Mouse (Mus musculus) adrenal gland, postnatal 4 days (tissue): ENCODE measurements around the gene Frmd5. TPM values are rescaled to one million over a fixed set of nuclear protein-coding genes. Genes with fewer than 3 reads are reported as not detected.
"Not testable (repeated sequence)": the region's sequence is repeated elsewhere in the genome, so short reads cannot be mapped to it uniquely, and the experiment has no call there.

Experiments used
- DNase-seq, 2 experiments: peaks; one replicate each; pipeline ENCODE4 v3.0.0; 2021 to 2022; ENCODE audit warnings: low spot score in 2 of 2, mixed read lengths in 2 of 2
- total RNA-seq, 2 experiments: library from RNA; stranded (reverse); gene quantifications; 2 replicates each; pipeline ENCODE4 v1.2.3; 2021

Frmd5 gene
- total RNA-seq, 2 experiments from 2014 or later: 88.1 to 103 TPM

- no peak for DNase-seq
Measured at GRCm38 (mm10) chr2:121582809-121583376, 224.0 kb downstream of the Frmd5 start.

GRCm38 (mm10) chr2:121575741-121576201 is 231.1 kb downstream of the Frmd5 start:
- DNase-seq: no peak

- no peak for DNase-seq
Measured at GRCm38 (mm10) chr2:121574066-121574630, 232.7 kb downstream of the Frmd5 start.

GRCm38 (mm10) chr2:121571780-121572179 is 235.1 kb downstream of the Frmd5 start:
- peak; percentile 36 to 62 for DNase-seq

GRCm38 (mm10) chr2:121570999-121571655 is 235.8 kb downstream of the Frmd5 start:
- DNase-seq: no peak

GRCm38 (mm10) chr2:121570049-121570448 is 236.8 kb downstream of the Frmd5 start:
- no peak for DNase-seq

- DNase-seq: no peak
Measured at GRCm38 (mm10) chr2:121565911-121566310, 241.0 kb downstream of the Frmd5 start.

GRCm38 (mm10) chr2:121563117-121563516 is 243.8 kb downstream of the Frmd5 start:
- DNase-seq: no peak

GRCm38 (mm10) chr2:121551271-121551670 is 255.6 kb downstream of the Frmd5 start:
- DNase-seq: no peak

- DNase-seq: no peak
Measured at GRCm38 (mm10) chr2:121549630-121550029, 257.3 kb downstream of the Frmd5 start.

GRCm38 (mm10) chr2:121544829-121545228 is 262.1 kb downstream of the Frmd5 start:
- DNase-seq: no peak

GRCm38 (mm10) chr2:121525056-121525455 is 281.8 kb downstream of the Frmd5 start:
- DNase-seq: no peak

- not testable (repeated sequence) for DNase-seq
Measured at GRCm38 (mm10) chr2:121522830-121523229, 284.1 kb downstream of the Frmd5 start.

- DNase-seq: no peak
Measured at GRCm38 (mm10) chr2:121522006-121522405, 284.9 kb downstream of the Frmd5 start.

GRCm38 (mm10) chr2:121518711-121519110 is 288.2 kb downstream of the Frmd5 start:
- not testable (repeated sequence) for DNase-seq

GRCm38 (mm10) chr2:121518106-121518505 is 288.8 kb downstream of the Frmd5 start:
- no peak for DNase-seq

- no peak for DNase-seq
Measured at GRCm38 (mm10) chr2:121514211-121514610, 292.7 kb downstream of the Frmd5 start.

- DNase-seq: not testable (repeated sequence)
Measured at GRCm38 (mm10) chr2:121512991-121513765, 293.7 kb downstream of the Frmd5 start.

GRCm38 (mm10) chr2:121511401-121511800 is 295.5 kb downstream of the Frmd5 start:
- DNase-seq: no peak

GRCm38 (mm10) chr2:121509584-121509983 is 297.3 kb downstream of the Frmd5 start:
- DNase-seq: peak; percentile 28 to 42

- no peak for DNase-seq
Measured at GRCm38 (mm10) chr2:121507951-121508330, 298.9 kb downstream of the Frmd5 start.
